Mouse (Mus musculus): ENCODE data around the gene Gm44502. TPM values are rescaled to one million over a fixed set of nuclear protein-coding genes. Genes with fewer than 3 reads are reported as not detected.

Gm44502 gene
- total and polyA plus RNA-seq, 3 experiments, result not detected

DNA sequence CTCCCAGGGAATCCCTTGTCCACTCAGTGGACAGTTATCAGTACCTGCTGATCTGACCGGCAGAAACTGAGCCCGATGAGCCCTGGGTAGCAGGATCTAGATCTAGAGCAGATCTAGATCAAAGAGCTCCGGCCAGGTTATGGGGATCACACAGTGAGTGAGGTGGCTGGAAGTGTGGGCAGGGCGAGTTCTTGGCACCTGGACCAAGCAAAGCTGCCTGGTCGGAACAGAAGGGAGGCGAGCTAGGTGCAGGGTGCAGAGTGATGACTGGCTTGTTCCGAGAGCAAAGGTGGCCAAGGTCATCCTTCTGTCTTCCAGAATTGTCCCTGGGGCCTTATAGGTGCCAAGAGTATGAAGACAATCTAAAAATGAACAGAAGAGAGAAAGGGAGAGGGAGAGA, 30.3 kb upstream of the Gm44502 start:
- H3K36me3 ChIP-seq (ENCODE audit: control insufficient read depth in 1 of 2, insufficient read depth in 2 of 2, low read length in 2 of 2), result no peaks in the 10 kb centered on the region
- TF ChIP-seq HCFC1 (IDR thresholded peaks at IDR 0.05; ENCODE audit: low read depth, low read length) (no peak), GATA1 (IDR thresholded peaks at IDR 0.05; ENCODE audit: low read depth, low read length) (no peak), MAX (IDR thresholded peaks at IDR 0.05; ENCODE audit: low read length) (no peak)
- DNase-seq (ENCODE audit: low read depth, low spot score), result no peak
- H3K79me2 ChIP-seq (ENCODE audit: control insufficient read depth, insufficient read depth, low read length, poor library complexity), result no peaks in the 10 kb centered on the region
- no peaks in the 10 kb centered on the region for H3K4me1 ChIP-seq (ENCODE audit: control insufficient read depth in 1 of 2, insufficient read depth in 2 of 2, low read length in 2 of 2)
- H3K27ac ChIP-seq (ENCODE audit: control insufficient read depth, low read depth, low read length), result no peak overlapping the region
- H3K9me3 ChIP-seq (replicated peaks; ENCODE audit: insufficient read depth, low read length), result no peaks in the 10 kb centered on the region
- H3K4me3 ChIP-seq (ENCODE audit: control insufficient read depth in 1 of 2, insufficient read depth in 1 of 2, low read depth in 2 of 2, low read length in 2 of 2), result no peak overlapping the region
- no peak overlapping the region for H3K9ac ChIP-seq (ENCODE audit: control insufficient read depth, low read depth, low read length, poor library complexity, severe bottlenecking)
- H3K27me3 ChIP-seq (ENCODE audit: control insufficient read depth in 1 of 2, insufficient read depth in 2 of 2, low read length in 2 of 2), result peaks cover 0 to 2% of the 10 kb centered on the region in 2 experiments; a peak in 1 of 4 replicates

- TF ChIP-seq POLR2A (IDR thresholded peaks at IDR 0.05; ENCODE audit: control insufficient read depth in 1 of 2, insufficient read depth in 1 of 2, low read depth in 1 of 2, low read length in 2 of 2, poor library complexity in 1 of 2) (no peak), EP300 (IDR thresholded peaks at IDR 0.05; ENCODE audit: low read depth in 1 of 2, low read length in 2 of 2) (no peak), GABPA (IDR thresholded peaks at IDR 0.05; ENCODE audit: low read depth, low read length) (no peak), BHLHE40 (IDR thresholded peaks at IDR 0.05; ENCODE audit: borderline replicate concordance, low read depth, low read length) (no peak), ZC3H11A (IDR thresholded peaks at IDR 0.05; ENCODE audit: low read depth, low read length) (no peak)
- H3K4me3 ChIP-seq (ENCODE audit: control insufficient read depth in 1 of 2, insufficient read depth in 1 of 2, low read depth in 2 of 2, low read length in 2 of 2), result no peak overlapping the region
- H3K9me3 ChIP-seq (replicated peaks; ENCODE audit: insufficient read depth, low read length), result no peaks in the 10 kb centered on the region
- DNase-seq (ENCODE audit: low read depth, low spot score), result no peak
- H3K36me3 ChIP-seq (ENCODE audit: control insufficient read depth in 1 of 2, insufficient read depth in 2 of 2, low read length in 2 of 2), result no peaks in the 10 kb centered on the region
- peaks cover 0 to 2% of the 10 kb centered on the region in 2 experiments; a peak in 1 of 4 replicates for H3K27me3 ChIP-seq (ENCODE audit: control insufficient read depth in 1 of 2, insufficient read depth in 2 of 2, low read length in 2 of 2)
- no peak overlapping the region for H3K27ac ChIP-seq (ENCODE audit: control insufficient read depth, low read depth, low read length)
- no peak overlapping the region for H3K9ac ChIP-seq (ENCODE audit: control insufficient read depth, low read depth, low read length, poor library complexity, severe bottlenecking)
- no peaks in the 10 kb centered on the region for H3K4me1 ChIP-seq (ENCODE audit: control insufficient read depth in 1 of 2, insufficient read depth in 2 of 2, low read length in 2 of 2)
- no peaks in the 10 kb centered on the region for H3K79me2 ChIP-seq (ENCODE audit: control insufficient read depth, insufficient read depth, low read length, poor library complexity)
Observed at GRCm38 (mm10) chr15:89458942-89459341, 29.4 kb upstream of the Gm44502 start.

DNA sequence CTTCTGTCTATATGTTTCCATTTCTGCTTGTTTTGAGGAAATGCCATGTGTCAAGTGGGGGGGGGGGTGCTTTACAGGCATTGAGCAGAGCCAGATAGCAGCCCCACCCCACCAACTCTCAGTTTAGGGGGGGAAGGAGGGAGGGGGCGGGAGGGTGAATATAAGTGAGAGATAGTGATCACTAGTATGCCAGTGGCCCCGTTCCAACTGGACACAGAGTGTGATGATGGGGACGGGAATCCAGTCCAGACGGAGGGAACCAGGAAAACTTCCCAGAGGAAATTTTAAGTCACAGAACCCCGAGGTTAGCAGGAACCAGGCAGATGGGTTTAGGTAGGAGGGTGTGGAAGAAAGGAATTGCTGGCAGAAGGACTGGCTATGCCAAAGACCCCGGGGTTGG, 26.1 kb upstream of the Gm44502 start:
- H3K4me1 ChIP-seq (ENCODE audit: control insufficient read depth in 1 of 2, insufficient read depth in 2 of 2, low read length in 2 of 2), result no peaks in the 10 kb centered on the region
- TF ChIP-seq POLR2AphosphoS5 (IDR thresholded peaks at IDR 0.05; ENCODE audit: borderline replicate concordance, low read depth, low read length) (no peak), GATA1 (IDR thresholded peaks at IDR 0.05; ENCODE audit: low read depth, low read length) (no peak), E2F4 (IDR thresholded peaks at IDR 0.05; ENCODE audit: borderline replicate concordance, low read depth, low read length) (no peak), ELF1 (IDR thresholded peaks at IDR 0.05; ENCODE audit: low read depth, low read length) (no peak), MYB (IDR thresholded peaks at IDR 0.05; ENCODE audit: low read depth, low read length) (no peak), MEF2A (IDR thresholded peaks at IDR 0.05; ENCODE audit: extremely low read depth, insufficient replicate concordance, low read depth, low read length, poor library complexity, severe bottlenecking) (no peak), BHLHE40 (IDR thresholded peaks at IDR 0.05; ENCODE audit: borderline replicate concordance, low read depth, low read length) (no peak), ZMIZ1 (IDR thresholded peaks at IDR 0.05; ENCODE audit: low read depth, low read length) (no peak), ETS1 (IDR thresholded peaks at IDR 0.05; ENCODE audit: low read depth, low read length) (no peak), CHD2 (IDR thresholded peaks at IDR 0.05; ENCODE audit: low read length) (no peak), TBP (IDR thresholded peaks at IDR 0.05; ENCODE audit: low read depth, low read length) (no peak), ZC3H11A (IDR thresholded peaks at IDR 0.05; ENCODE audit: low read depth, low read length) (no peak)

More for the DNA sequence above, 26.1 kb upstream of the Gm44502 start:
- H3K79me2 ChIP-seq (ENCODE audit: control insufficient read depth, insufficient read depth, low read length, poor library complexity), result no peaks in the 10 kb centered on the region
- no peak for DNase-seq (ENCODE audit: low read depth, low spot score)
- H3K27ac ChIP-seq (ENCODE audit: control insufficient read depth, low read depth, low read length), result no peak overlapping the region
- H3K4me3 ChIP-seq (ENCODE audit: control insufficient read depth in 1 of 2, insufficient read depth in 1 of 2, low read depth in 2 of 2, low read length in 2 of 2), result no peak overlapping the region
- H3K36me3 ChIP-seq (ENCODE audit: control insufficient read depth in 1 of 2, insufficient read depth in 2 of 2, low read length in 2 of 2), result no peaks in the 10 kb centered on the region
- H3K27me3 ChIP-seq (ENCODE audit: control insufficient read depth in 1 of 2, insufficient read depth in 2 of 2, low read length in 2 of 2), result peaks cover 0 to 2% of the 10 kb centered on the region in 2 experiments; a peak in 1 of 4 replicates
- no peak overlapping the region for H3K9ac ChIP-seq (ENCODE audit: control insufficient read depth, low read depth, low read length, poor library complexity, severe bottlenecking)
- no peaks in the 10 kb centered on the region for H3K9me3 ChIP-seq (replicated peaks; ENCODE audit: insufficient read depth, low read length)
